Mouse (Mus musculus): ENCODE results near the gene Idh3a. TPM values are rescaled to one million over a fixed set of nuclear protein-coding genes. Genes with fewer than 3 reads are reported as not detected.

Gene Idh3a
- polyA plus RNA-seq, 1 experiment from 2014 or later = 522 TPM

DNA sequence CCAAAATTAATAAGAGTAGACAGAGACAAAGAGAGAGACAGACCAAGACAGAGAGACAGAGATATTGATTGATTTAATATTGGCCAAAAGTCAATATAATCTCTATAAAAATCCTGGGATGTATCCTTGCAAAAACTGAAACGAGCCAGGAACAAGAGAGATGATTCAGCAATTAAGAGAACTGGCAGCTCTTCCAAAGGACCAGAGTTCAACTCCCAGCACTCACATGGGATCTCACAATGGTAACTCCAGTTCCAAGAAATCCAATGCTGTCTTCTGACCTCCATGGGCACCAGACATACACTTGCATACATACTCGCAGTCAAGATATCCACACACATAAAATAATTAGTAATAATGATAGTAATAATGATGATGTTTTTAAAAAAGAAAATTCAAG lies 66.6 kb downstream of the Idh3a start:
- Histone ChIP-seq H3K27me3 (no peaks in the 10 kb centered on the region), H3K9ac (no peak overlapping the region), H3K27ac (no peak overlapping the region), H3K4me3 (no peak overlapping the region), H3K9me3 (replicated peaks) (no peaks in the 10 kb centered on the region), H3K36me3 (no peaks in the 10 kb centered on the region), H3K4me1 (replicated peaks) (no peaks in the 10 kb centered on the region), H3K4me2 (no peak overlapping the region)
- 69% methylated on average over 2 of the region's 2 CpGs for WGBS
- ATAC-seq (replicated peaks; ENCODE audit: insufficient number of reproducible peaks, insufficient read depth, low FRiP score, low read depth) = no peak

Other genes starting within 250 kb of the Idh3a start
- 7.2 and 7.5 TPM in 2 replicates for gene Dmxl2, start 84.7 kb upstream of the Idh3a start, polyA plus RNA-seq (2015; fragmentation: Nextera tagmentation; extraction: Ambion mirVana)
- not detected in 2 replicates for gene Sh2d7, start 47.4 kb upstream of the Idh3a start, polyA plus RNA-seq (2015; fragmentation: Nextera tagmentation; extraction: Ambion mirVana)
- gene Cib2, start 26.1 kb upstream of the Idh3a start, polyA plus RNA-seq (2015; fragmentation: Nextera tagmentation; extraction: Ambion mirVana) = 5.3 and 5.6 TPM in 2 replicates
- gene Acsbg1, start 75.5 kb downstream of the Idh3a start, polyA plus RNA-seq (2015; fragmentation: Nextera tagmentation; extraction: Ambion mirVana) = 0.32 TPM in 1 of 2 replicates, not detected in the other
- 25.8 and 27.8 TPM in 2 replicates for gene Dnaja4, start 112.5 kb downstream of the Idh3a start, polyA plus RNA-seq (2015; fragmentation: Nextera tagmentation; extraction: Ambion mirVana)
- gene Wdr61, start 148.2 kb downstream of the Idh3a start, polyA plus RNA-seq (2015; fragmentation: Nextera tagmentation; extraction: Ambion mirVana) = 92.7 and 93.2 TPM in 2 replicates
- 9.1 and 23.6 TPM in 2 replicates for gene Crabp1, start 178.4 kb downstream of the Idh3a start, polyA plus RNA-seq (2015; fragmentation: Nextera tagmentation; extraction: Ambion mirVana)

Data from heart, embryonic 15.5 days (tissue).